Mouse (Mus musculus): ENCODE data around the gene Ahr. TPM values are rescaled to one million over a fixed set of nuclear protein-coding genes. Genes with fewer than 3 reads are reported as not detected.

Ahr gene
- total RNA-seq (2014; fragmentation: Nextera tagmentation) (2.5 and 3.8 TPM in 2 replicates), total RNA-seq (2017) (1.3 and 1.5 TPM in 2 replicates)

GRCm38 (mm10) chr12:35534754-35535236 lies at the start of gene Ahr:
Gene Ahr (minus strand): TSS chr12:35535038.
- peak; percentile 89 for ATAC-seq (replicated peaks; ENCODE audit: poor library complexity, severe bottlenecking)

- ATAC-seq (replicated peaks; ENCODE audit: poor library complexity, severe bottlenecking), result peak; percentile 77
These were observed 44.0 kb upstream of the Ahr start for GRCm38 (mm10) chr12:35578826-35579225.

- 0 out of 2 replicates have a peak, but pooled peaks have one; percentile 3 for ATAC-seq (replicated peaks; ENCODE audit: poor library complexity, severe bottlenecking)
These were observed 41.3 kb upstream of the Ahr start for GRCm38 (mm10) chr12:35576107-35576506.

GRCm38 (mm10) chr12:35573713-35574112 lies 38.9 kb upstream of the Ahr start:
- ATAC-seq (replicated peaks; ENCODE audit: poor library complexity, severe bottlenecking), result peak; percentile 69

GRCm38 (mm10) chr12:35562826-35563225 lies 28.0 kb upstream of the Ahr start:
- no peak for ATAC-seq (replicated peaks; ENCODE audit: poor library complexity, severe bottlenecking)

- no peak for ATAC-seq (replicated peaks; ENCODE audit: poor library complexity, severe bottlenecking)
These were observed 24.0 kb upstream of the Ahr start for GRCm38 (mm10) chr12:35558868-35559267.

GRCm38 (mm10) chr12:35555925-35556324 lies 21.1 kb upstream of the Ahr start:
- no peak for ATAC-seq (replicated peaks; ENCODE audit: poor library complexity, severe bottlenecking)

GRCm38 (mm10) chr12:35554309-35554708 lies 19.5 kb upstream of the Ahr start:
- ATAC-seq (replicated peaks; ENCODE audit: poor library complexity, severe bottlenecking), result peak; percentile 92

GRCm38 (mm10) chr12:35553174-35553573 lies 18.3 kb upstream of the Ahr start:
- peak; percentile 49 for ATAC-seq (replicated peaks; ENCODE audit: poor library complexity, severe bottlenecking)

GRCm38 (mm10) chr12:35550299-35550698 lies 15.5 kb upstream of the Ahr start:
- ATAC-seq (replicated peaks; ENCODE audit: poor library complexity, severe bottlenecking), result no peak

- ATAC-seq (replicated peaks; ENCODE audit: poor library complexity, severe bottlenecking), result no peak
These were observed 8.0 kb upstream of the Ahr start for GRCm38 (mm10) chr12:35542836-35543235.

- ATAC-seq (replicated peaks; ENCODE audit: poor library complexity, severe bottlenecking), result peak; percentile 45
These were observed 4.0 kb upstream of the Ahr start for GRCm38 (mm10) chr12:35538843-35539242.

GRCm38 (mm10) chr12:35534114-35534753 lies 604 bp downstream of the Ahr start:
- no peak; the same call in 1 of the 2 replicates for ATAC-seq (replicated peaks; ENCODE audit: poor library complexity, severe bottlenecking)

- no peak for ATAC-seq (replicated peaks; ENCODE audit: poor library complexity, severe bottlenecking)
These were observed 1.1 kb downstream of the Ahr start for GRCm38 (mm10) chr12:35533748-35534113.

- no peak for ATAC-seq (replicated peaks; ENCODE audit: poor library complexity, severe bottlenecking)
These were observed 1.7 kb downstream of the Ahr start for GRCm38 (mm10) chr12:35533133-35533532.

GRCm38 (mm10) chr12:35532151-35532550 lies 2.7 kb downstream of the Ahr start:
- ATAC-seq (replicated peaks; ENCODE audit: poor library complexity, severe bottlenecking), result peak; percentile 49

- ATAC-seq (replicated peaks; ENCODE audit: poor library complexity, severe bottlenecking), result no peak
These were observed 4.3 kb downstream of the Ahr start for GRCm38 (mm10) chr12:35530587-35530986.

GRCm38 (mm10) chr12:35527429-35527828 lies 7.4 kb downstream of the Ahr start:
- peak; percentile 84 for ATAC-seq (replicated peaks; ENCODE audit: poor library complexity, severe bottlenecking)

- no peak for ATAC-seq (replicated peaks; ENCODE audit: poor library complexity, severe bottlenecking)
These were observed 12.2 kb downstream of the Ahr start for GRCm38 (mm10) chr12:35522585-35523103.

GRCm38 (mm10) chr12:35515621-35516020 lies 19.2 kb downstream of the Ahr start:
- no peak for ATAC-seq (replicated peaks; ENCODE audit: poor library complexity, severe bottlenecking)

- no peak for ATAC-seq (replicated peaks; ENCODE audit: poor library complexity, severe bottlenecking)
These were observed 20.2 kb downstream of the Ahr start for GRCm38 (mm10) chr12:35514671-35515070.

GRCm38 (mm10) chr12:35510711-35511110 lies 24.1 kb downstream of the Ahr start:
- ATAC-seq (replicated peaks; ENCODE audit: poor library complexity, severe bottlenecking), result no peak
